ENCODE assay signal across 24 mouse cellular contexts in genomic region chr17:29477357-29477756, GRCm38 (mm10). TPM values are rescaled to one million over a fixed set of nuclear protein-coding genes. Genes with fewer than 3 reads are reported as not detected.
A peak's percentile ranks its signal among the peaks of the same experiment; 100 is the strongest.
DNase-seq lines count a peak whose midpoint lies in the region; ATAC-seq and TF ChIP-seq lines count a peak whose summit lies in the region.
"Had no signal": no experiment of that assay in that cellular context is flagged by ENCODE, and none has a peak within 500 bp of the region (broad histone marks: within the 10 kb centered on the region; RNA-seq: fewer than 3 reads in every experiment).

No protein-coding gene starts in this region.

- H3K27ac ChIP-seq in ES-Bruce4 (ENCODE audit: insufficient read depth, low read length): no peak overlapping the region; the same call in 1 of the 2 replicates
- H3K27ac ChIP-seq: embryonic facial prominence, embryonic 15.5 days; forebrain, embryonic 10.5 days; heart, embryonic 10.5 days; hindbrain, embryonic 12.5 days; intestine, embryonic 15.5 days had no signal

- TF ChIP-seq CTCF in ES-Bruce4 (IDR thresholded peaks at IDR 0.05; ENCODE audit: low read depth, low read length): no peak

- H3K9me3 ChIP-seq in ES-Bruce4 (replicated peaks; ENCODE audit: control insufficient read depth, insufficient read depth, low read length, poor library complexity, severe bottlenecking): no peaks in the 10 kb centered on the region
- H3K9me3 ChIP-seq: embryonic facial prominence, embryonic 15.5 days; intestine, embryonic 15.5 days had no signal

- peak; percentile 71; the same call in 1 of the 2 replicates for TF ChIP-seq EP300 in ES-Bruce4 (IDR thresholded peaks at IDR 0.05; ENCODE audit: insufficient read depth, low read depth, low read length)

- H3K4me1 ChIP-seq in ES-Bruce4 (ENCODE audit: control insufficient read depth, insufficient read depth, low read length): peaks cover 2% of the 10 kb centered on the region
- H3K4me1 ChIP-seq: embryonic facial prominence, embryonic 15.5 days; hindbrain, embryonic 12.5 days; intestine, embryonic 15.5 days had no signal

- H3K27me3 ChIP-seq in ES-Bruce4 (ENCODE audit: control insufficient read depth, insufficient read depth, low read length, poor library complexity, severe bottlenecking): no peaks in the 10 kb centered on the region
- no peaks in the 10 kb centered on the region for H3K27me3 ChIP-seq in splenic B cell, adult 2 months (ENCODE audit: control insufficient read depth, insufficient read depth, low read length, poor library complexity, severe bottlenecking)
- H3K27me3 ChIP-seq: embryonic facial prominence, embryonic 15.5 days; hindbrain, embryonic 12.5 days; intestine, embryonic 15.5 days had no signal

- ATAC-seq in activated CD4-positive, CD25-positive, alpha-beta regulatory T cell, adult 4 months: peak; percentile 43
- ATAC-seq: forebrain, embryonic 14.5 days; hindbrain, embryonic 16.5 days; intestine, embryonic 15.5 days had no signal

- DNase-seq in B cell, adult 2 months: peak; percentile 47 to 50
- peak; percentile 74 for DNase-seq in splenic B cell, adult 2 months (ENCODE audit: low read depth, low spot score)
- no peak for DNase-seq in spleen, postnatal 4 days (ENCODE audit: low spot score in 2 of 2)
- DNase-seq in right cerebral cortex, postnatal 25 days: no peak
- no peak for DNase-seq in frontal cortex, postnatal 36 days (ENCODE audit: low spot score in 2 of 2)
- DNase-seq: adrenal gland, adult 2 months; adrenal gland, postnatal 25 days; cerebellum, adult 2 months; cerebellum, postnatal 10 days; embryo, embryonic 11 days; gastrocnemius, postnatal 10 days; heart, adult 18-20 months; heart, postnatal 10 days; heart, postnatal 4 days had no signal

- TF ChIP-seq POLR2A in ES-Bruce4 (IDR thresholded peaks at IDR 0.05; ENCODE audit: insufficient read depth, low read length): no peak

- H3K36me3 ChIP-seq in ES-Bruce4 (ENCODE audit: control insufficient read depth, insufficient read depth, low read length, poor library complexity, severe bottlenecking): no peaks in the 10 kb centered on the region
- H3K36me3 ChIP-seq in splenic B cell, adult 2 months (ENCODE audit: control insufficient read depth, insufficient read depth, low read length, poor library complexity, severe bottlenecking): no peaks in the 10 kb centered on the region
- H3K36me3 ChIP-seq: embryonic facial prominence, embryonic 15.5 days; heart, embryonic 10.5 days; hindbrain, embryonic 12.5 days; intestine, embryonic 15.5 days had no signal

- H3K4me3 ChIP-seq in ES-Bruce4 (ENCODE audit: low read depth, low read length): no peak overlapping the region
- H3K4me3 ChIP-seq: embryonic facial prominence, embryonic 15.5 days; erythroblast, embryonic 14.5 days; forebrain, embryonic 10.5 days; heart, embryonic 10.5 days; hindbrain, embryonic 12.5 days; intestine, embryonic 15.5 days had no signal

- no peak overlapping the region for H3K9ac ChIP-seq in ES-Bruce4 (ENCODE audit: low read depth, poor library complexity, severe bottlenecking)
- H3K9ac ChIP-seq: embryonic facial prominence, embryonic 15.5 days; hindbrain, embryonic 12.5 days; intestine, embryonic 15.5 days had no signal

RNA-seq across cellular contexts. Expression of gene Pim1, which starts 13.2 kb away (rescaled TPM):
- 348 and 350 TPM in 2 replicates for polyA plus RNA-seq in ES-Bruce4 (2011; ENCODE audit: insufficient read depth, insufficient read length, low read depth, missing spikeins)
- polyA plus RNA-seq in activated CD4-positive, CD25-positive, alpha-beta regulatory T cell, adult 4 months (2017; shearing (Covaris generic)): 100 to 1,000 TPM; 291 to 376 TPM

Comparison
In these comparisons a context has a peak if more than half of its experiments do, and no peak if none do; other contexts are left out.
1. DNase-seq: peak in B cell, adult 2 months (2 of 2) and splenic B cell, adult 2 months (single experiment); none in spleen, postnatal 4 days (0 of 2), right cerebral cortex, postnatal 25 days (single experiment) and frontal cortex, postnatal 36 days (0 of 2).